Mouse (Mus musculus) ES-Bruce4 (cell line): ENCODE results near the gene Mast4. TPM values are rescaled to one million over a fixed set of nuclear protein-coding genes. Genes with fewer than 3 reads are reported as not detected.

Experiments
- H3K27ac ChIP-seq: 2 replicates; pipeline ENCODE4 v1.5.1; 2012; ENCODE audit warnings: low read length, inconsistent platforms; ENCODE audit not compliant: insufficient read depth
- H3K27me3 ChIP-seq: 2 replicates; pipeline ENCODE4 v1.6.1; 2012; ENCODE audit warnings: mild to moderate bottlenecking, low read length, inconsistent platforms; ENCODE audit not compliant: control insufficient read depth, poor library complexity, insufficient read depth, severe bottlenecking
- H3K36me3 ChIP-seq: 2 replicates; pipeline ENCODE4 v1.6.1; 2012; ENCODE audit warnings: inconsistent platforms, mild to moderate bottlenecking, low read length, moderate library complexity; ENCODE audit not compliant: control insufficient read depth, poor library complexity, insufficient read depth, severe bottlenecking
- H3K4me1 ChIP-seq: one replicate; pipeline ENCODE4 v1.8.1; 2011; ENCODE audit warnings: low read length; ENCODE audit not compliant: control insufficient read depth, insufficient read depth
- H3K4me3 ChIP-seq: 2 replicates; pipeline ENCODE4 v1.5.1; 2011; ENCODE audit warnings: low read depth, mild to moderate bottlenecking, low read length
- H3K9ac ChIP-seq: 2 replicates; pipeline ENCODE4 v1.6.1; 2012; ENCODE audit warnings: low read depth, mild to moderate bottlenecking, inconsistent platforms; ENCODE audit not compliant: poor library complexity, severe bottlenecking
- H3K9me3 ChIP-seq: replicated peaks from 2 replicates; pipeline ENCODE4 v1.6.1; 2012; ENCODE audit warnings: mild to moderate bottlenecking, low read length, inconsistent platforms; ENCODE audit not compliant: control insufficient read depth, poor library complexity, insufficient read depth, severe bottlenecking
- CTCF ChIP-seq: IDR thresholded peaks from one replicate; pipeline ENCODE4 v1.8.1; 2011; ENCODE audit warnings: low read depth, low read length
- EP300 ChIP-seq: IDR thresholded peaks from 2 replicates; pipeline ENCODE4 v1.6.1; 2011; ENCODE audit warnings: low read depth, low read length; ENCODE audit not compliant: insufficient read depth
- POLR2A ChIP-seq: IDR thresholded peaks from one replicate; pipeline ENCODE4 v1.8.1; 2011; ENCODE audit warnings: low read length; ENCODE audit not compliant: insufficient read depth
- polyA plus RNA-seq: library from polyadenylated mRNA; stranded (reverse); fragments of >200 nt; gene quantifications from 2 replicates; pipeline ENCODE4 v1.2.4, GENCODE M21; 2011; ENCODE audit warnings: low read depth; ENCODE audit not compliant: missing spikeins, insufficient read depth, insufficient read length

Gene Mast4
- polyA plus RNA-seq, 1 experiment, result 25.3 TPM

DNA sequence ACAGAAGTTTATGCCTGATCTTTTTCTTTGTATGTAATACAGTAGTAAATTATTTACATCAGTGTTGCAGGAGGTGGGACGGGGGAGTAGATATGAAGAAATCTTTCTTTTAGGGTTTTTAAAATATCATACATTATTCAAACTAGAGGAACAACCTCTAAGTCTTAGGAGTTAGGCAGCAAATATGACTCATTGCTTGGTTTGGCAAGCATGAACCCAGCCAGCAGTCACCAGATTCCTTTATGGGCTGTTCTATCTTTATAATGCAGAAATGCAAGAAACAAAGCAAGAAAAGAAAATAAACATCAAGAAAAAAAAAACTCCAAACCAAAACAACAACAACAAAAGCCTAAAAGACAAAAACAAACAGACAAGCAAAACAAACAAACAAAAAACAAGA is 344.2 kb downstream of the Mast4 start:
- H3K36me3 ChIP-seq, result no peaks in the 10 kb centered on the region
- H3K9ac ChIP-seq, result no peak overlapping the region
- H3K4me1 ChIP-seq, result peaks cover 1% of the 10 kb centered on the region
- H3K9me3 ChIP-seq, result no peaks in the 10 kb centered on the region
- no peak overlapping the region for H3K4me3 ChIP-seq
- TF ChIP-seq EP300 (no peak), CTCF (no peak), POLR2A (no peak)
- H3K27me3 ChIP-seq, result no peaks in the 10 kb centered on the region
- no peak overlapping the region for H3K27ac ChIP-seq

DNA sequence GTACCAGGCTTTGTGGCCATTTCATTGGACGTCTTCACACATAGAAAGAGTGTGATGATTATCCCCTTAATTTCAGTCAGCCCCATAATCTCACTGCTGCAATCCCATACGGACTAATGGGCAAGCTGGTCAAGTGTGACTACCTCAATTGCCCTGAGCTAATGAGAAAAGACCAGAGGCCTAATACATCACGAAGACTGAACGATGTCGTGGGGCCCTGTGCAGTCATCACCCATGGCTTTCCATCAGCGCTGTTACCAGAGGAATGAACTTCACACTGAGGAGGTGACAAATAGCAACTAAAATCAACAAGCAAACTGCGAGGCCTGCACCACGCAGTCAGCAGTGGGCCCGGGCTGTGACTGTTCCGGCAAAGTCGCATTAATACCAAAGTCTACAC is 344.7 kb downstream of the Mast4 start:
- Histone ChIP-seq H3K9me3 (no peaks in the 10 kb centered on the region), H3K27me3 (no peaks in the 10 kb centered on the region), H3K27ac (no peak overlapping the region), H3K4me1 (peaks cover 1% of the 10 kb centered on the region), H3K9ac (no peak overlapping the region), H3K4me3 (no peak overlapping the region), H3K36me3 (no peaks in the 10 kb centered on the region)
- TF ChIP-seq EP300, result no peak
- no peak for TF ChIP-seq POLR2A
- TF ChIP-seq CTCF, result no peak

DNA sequence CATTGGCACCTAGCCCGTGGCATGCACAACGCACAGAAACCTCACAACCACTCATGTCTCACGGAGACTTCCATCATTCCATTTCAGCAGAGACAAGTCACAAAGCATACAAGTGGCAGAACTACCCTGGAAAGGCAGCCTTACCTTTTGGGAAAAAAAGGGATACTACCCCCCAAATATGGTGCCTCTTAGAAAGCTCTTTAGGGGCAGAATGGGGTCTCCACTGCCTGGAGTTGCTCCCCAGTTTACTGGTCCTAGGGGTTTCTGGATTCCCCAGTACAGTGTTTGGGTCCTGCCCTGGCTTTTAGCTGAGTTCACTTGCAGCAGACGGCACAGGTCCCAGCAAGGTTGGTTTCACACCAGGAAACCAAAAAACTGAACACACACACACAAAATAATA is 345.3 kb downstream of the Mast4 start:
- no peak overlapping the region for H3K4me3 ChIP-seq

DNA sequence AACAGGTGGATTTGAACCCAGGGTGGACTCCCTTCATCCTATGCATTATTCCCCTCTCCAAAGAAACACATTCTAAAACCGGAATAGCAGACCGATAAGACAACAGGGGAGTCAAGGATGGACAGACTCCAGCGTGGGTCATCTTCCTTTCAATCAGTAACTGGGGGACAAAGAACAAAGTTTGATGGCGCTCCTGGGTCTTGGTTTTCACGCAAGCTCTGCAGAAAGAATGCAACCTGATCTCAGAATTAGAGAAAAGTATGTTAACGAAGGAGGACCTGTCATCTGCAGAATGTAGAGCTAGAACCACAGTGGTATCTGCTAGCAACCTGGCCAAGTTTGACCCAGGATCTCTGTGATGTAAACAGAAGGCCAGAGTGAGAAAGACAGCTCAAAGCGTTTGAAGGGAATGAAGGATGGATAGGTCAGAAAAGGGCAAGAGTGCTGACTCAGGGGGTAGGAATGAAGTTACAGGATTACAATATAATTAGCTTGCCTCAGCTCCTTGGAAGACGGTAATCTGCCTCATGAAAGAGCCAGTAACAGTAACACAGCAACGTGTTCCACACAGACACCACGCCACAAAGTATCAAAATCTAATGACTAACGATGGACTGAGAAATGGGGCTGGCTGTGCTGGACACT is 345.9 kb downstream of the Mast4 start:
- Histone ChIP-seq H3K36me3 (no peaks in the 10 kb centered on the region), H3K27ac (no peak overlapping the region), H3K4me3 (no peak overlapping the region), H3K9me3 (no peaks in the 10 kb centered on the region), H3K27me3 (no peaks in the 10 kb centered on the region), H3K9ac (no peak overlapping the region), H3K4me1 (peaks cover 1% of the 10 kb centered on the region)
- no peak for TF ChIP-seq POLR2A
- TF ChIP-seq EP300, result no peak
- TF ChIP-seq CTCF, result no peak

More for the DNA sequence above, 345.3 kb downstream of the Mast4 start:
- Histone ChIP-seq H3K9ac (no peak overlapping the region), H3K27me3 (no peaks in the 10 kb centered on the region), H3K27ac (no peak overlapping the region), H3K9me3 (no peaks in the 10 kb centered on the region), H3K4me1 (peaks cover 1% of the 10 kb centered on the region), H3K36me3 (no peaks in the 10 kb centered on the region)
- TF ChIP-seq EP300 (no peak), POLR2A (no peak), CTCF (no peak)

DNA sequence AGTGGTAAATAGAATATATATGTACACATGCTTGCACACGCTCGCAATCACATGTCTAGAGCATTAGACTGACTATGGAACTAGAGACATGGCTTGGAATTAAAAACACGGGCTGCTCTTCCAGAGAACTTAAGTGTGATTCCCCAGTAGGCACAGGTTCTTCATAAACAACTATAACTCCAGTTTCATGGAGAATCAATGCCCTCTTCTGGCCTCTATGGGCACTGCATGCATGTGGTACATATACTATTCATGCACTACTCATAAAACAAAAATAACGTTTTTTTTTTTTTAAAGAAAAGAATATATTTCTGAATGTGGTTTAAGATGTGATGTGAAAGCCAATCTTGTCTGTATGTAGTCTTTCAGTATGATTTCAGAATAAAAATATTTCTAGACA is 349.7 kb downstream of the Mast4 start:
- H3K27me3 ChIP-seq, result no peaks in the 10 kb centered on the region
- no peaks in the 10 kb centered on the region for H3K36me3 ChIP-seq
- TF ChIP-seq CTCF, result no peak
- TF ChIP-seq EP300, result no peak
- no peak for TF ChIP-seq POLR2A
- no peaks in the 10 kb centered on the region for H3K9me3 ChIP-seq
- H3K4me3 ChIP-seq, result no peak overlapping the region
- peaks cover 1% of the 10 kb centered on the region for H3K4me1 ChIP-seq
- H3K27ac ChIP-seq, result no peak overlapping the region
- H3K9ac ChIP-seq, result no peak overlapping the region

DNA sequence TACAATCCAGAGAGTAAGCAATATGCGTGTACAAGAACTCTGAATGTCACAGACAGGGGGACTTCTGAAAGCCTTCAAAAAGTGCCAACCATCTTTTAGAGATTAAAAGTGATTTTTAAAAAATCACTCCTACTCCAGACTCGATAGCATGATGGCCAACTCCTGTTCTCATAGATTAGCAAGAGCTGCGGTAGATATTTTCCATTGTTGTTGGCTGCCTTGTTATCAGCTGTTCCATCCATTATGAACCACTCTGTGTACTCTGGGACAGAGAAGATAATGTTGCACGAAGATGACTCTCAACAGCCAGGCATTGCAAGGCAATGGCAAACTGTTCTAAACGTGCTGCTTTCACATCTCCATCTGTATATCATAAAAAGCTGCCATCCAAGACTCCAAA is 360.4 kb downstream of the Mast4 start:
- Histone ChIP-seq H3K9ac (no peak overlapping the region), H3K36me3 (no peaks in the 10 kb centered on the region), H3K4me3 (no peak overlapping the region), H3K4me1 (no peaks in the 10 kb centered on the region), H3K27ac (no peak overlapping the region), H3K27me3 (no peaks in the 10 kb centered on the region), H3K9me3 (0 out of 2 replicates have a peak, but pooled peaks cover 4% of the 10 kb centered on the region)
- TF ChIP-seq CTCF (no peak), EP300 (no peak), POLR2A (no peak)
